Mouse (Mus musculus) A20 (cell line): ENCODE results near the gene Gm14408.
A peak's percentile ranks its signal among the peaks of the same experiment; 100 is the strongest.
"Not testable (repeated sequence)": the region's sequence is repeated elsewhere in the genome, so short reads cannot be mapped to it uniquely, and the experiment has no call there.

Experiments
- DNase-seq: peaks from one replicate; pipeline ENCODE4 v3.0.0-alpha.2; 2011; ENCODE audit warnings: low read depth, low spot score

The Gm14408 gene

GRCm38 (mm10) chr2:176830840-176831239 is at the start of gene Gm14408:
Gene Gm14408, plus strand, starts transcription at chr2:176831140.
- not testable (repeated sequence) for DNase-seq

DNA sequence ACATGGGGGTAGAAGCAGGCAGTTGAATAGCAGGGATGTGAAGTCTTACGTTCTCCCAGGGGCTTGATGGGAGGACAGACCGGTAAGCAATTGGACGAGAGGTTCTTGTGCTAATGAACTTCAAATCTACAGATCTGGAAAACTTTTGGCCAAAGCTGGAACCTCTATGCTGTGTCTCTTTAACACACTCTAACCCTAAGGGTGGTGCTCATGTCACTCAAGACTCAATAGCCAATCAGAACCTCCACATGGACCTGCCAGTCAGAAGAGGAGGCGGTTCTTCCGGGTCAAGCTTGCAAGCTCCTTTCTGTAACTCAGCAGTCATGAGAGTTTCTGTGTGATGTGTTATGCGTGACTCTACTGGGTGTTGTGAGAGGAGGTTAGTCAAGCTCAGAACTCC is 32.6 kb upstream of the Gm14408 start, which contains the start of gene Gm14295:
Gene Gm14295, plus strand, starts transcription at position 301 of the 400 bp plus-strand sequence.
- DNase-seq: not testable (repeated sequence)

DNA sequence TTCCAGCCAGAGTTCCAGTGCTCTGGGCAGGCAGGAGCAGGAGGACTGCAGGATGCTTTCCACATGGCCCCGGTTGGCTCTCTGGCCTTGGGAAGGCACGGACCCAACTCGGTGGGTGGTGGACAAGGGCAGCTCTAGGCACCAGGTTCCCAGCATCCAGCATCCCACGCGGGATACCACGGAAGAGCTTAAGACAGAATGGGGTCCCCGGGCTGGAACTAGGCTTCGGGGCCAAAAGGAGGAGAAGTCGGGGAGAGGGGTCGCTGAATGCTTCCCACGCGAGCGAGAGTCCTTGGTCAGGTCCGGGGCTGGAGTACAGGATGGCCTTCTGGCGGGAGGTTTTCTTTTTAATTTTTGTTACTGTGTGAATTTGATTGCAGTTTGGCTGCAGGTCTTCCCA is 32.2 kb upstream of the Gm14408 start:
- DNase-seq: peak; percentile 0
